Mouse (Mus musculus): ENCODE data around the gene Fmo4.

- TF ChIP-seq POLR2A (IDR thresholded peaks at IDR 0.05; ENCODE audit: low read depth, low read length) (no peak), CTCF (IDR thresholded peaks at IDR 0.05; ENCODE audit: extremely low read depth, insufficient read length, insufficient replicate concordance, low read depth, low read length) (no peak)
Measured at GRCm38 (mm10) chr1:162838976-162839375, 25.2 kb upstream of the Fmo4 start.
